Mouse (Mus musculus) mouse embryonic stem cell (cell line): ENCODE data around the gene Aldh1a1.
"Not testable (repeated sequence)": the region's sequence is repeated elsewhere in the genome, so short reads cannot be mapped to it uniquely, and the experiment has no call there.

Experiments used
- in situ Hi-C, 2 experiments: fragments of 300-500 bp; cut with MboI; formaldehyde crosslinking; loops; 1 replicate in 1 of 2; 3 replicates in 1 of 2; pipeline ENCODE4 v1.14.3; 2019 to 2020; ENCODE audit warnings: low sequenced_read_pairs in 2 of 2, low pct_unique_long_range_greater_than_20kb in 1 of 2, mixed read lengths in 1 of 2; ENCODE audit not compliant: unreplicated experiment in 1 of 2

The Aldh1a1 gene

DNA sequence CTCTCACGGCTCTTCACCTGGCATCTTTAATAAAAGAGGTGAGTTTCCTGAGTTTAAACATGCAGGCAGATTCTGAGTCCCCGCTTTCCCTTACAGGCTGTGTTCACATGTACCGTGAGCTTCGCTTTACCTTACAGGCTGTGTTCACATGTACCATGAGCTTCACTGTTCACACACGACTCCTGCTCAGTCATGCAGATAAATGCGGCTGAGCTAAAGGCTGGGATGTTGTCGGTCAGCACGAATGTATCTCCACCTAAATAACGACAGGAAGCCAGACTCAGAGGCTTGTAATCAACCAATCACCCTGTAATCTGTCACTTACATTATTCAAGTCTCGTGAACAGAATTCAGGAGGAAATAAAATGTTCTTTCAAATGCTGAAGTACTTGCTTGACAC, 130.9 kb downstream of the Aldh1a1 start:
- in situ Hi-C loops, result no loop called here

DNA sequence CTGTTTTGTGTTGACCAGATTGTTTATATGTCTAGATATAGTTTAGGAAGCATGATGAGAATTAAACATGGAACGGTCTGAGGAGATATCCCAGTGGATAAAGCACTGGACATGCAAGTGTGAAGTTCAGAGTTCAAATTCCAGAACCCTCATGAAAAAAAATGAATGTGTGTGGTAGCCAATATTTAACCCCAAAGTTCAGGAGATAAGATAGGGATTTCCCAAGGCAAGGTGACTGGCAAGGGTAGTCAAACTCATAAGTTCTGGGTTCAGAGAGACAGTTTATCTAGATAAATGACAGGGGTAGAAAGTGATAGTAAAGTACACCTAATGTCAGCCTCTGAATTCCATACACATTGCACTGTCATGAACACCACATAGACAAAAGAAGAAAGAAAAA, 138.5 kb downstream of the Aldh1a1 start:
- in situ Hi-C loops, result no loop called here

DNA sequence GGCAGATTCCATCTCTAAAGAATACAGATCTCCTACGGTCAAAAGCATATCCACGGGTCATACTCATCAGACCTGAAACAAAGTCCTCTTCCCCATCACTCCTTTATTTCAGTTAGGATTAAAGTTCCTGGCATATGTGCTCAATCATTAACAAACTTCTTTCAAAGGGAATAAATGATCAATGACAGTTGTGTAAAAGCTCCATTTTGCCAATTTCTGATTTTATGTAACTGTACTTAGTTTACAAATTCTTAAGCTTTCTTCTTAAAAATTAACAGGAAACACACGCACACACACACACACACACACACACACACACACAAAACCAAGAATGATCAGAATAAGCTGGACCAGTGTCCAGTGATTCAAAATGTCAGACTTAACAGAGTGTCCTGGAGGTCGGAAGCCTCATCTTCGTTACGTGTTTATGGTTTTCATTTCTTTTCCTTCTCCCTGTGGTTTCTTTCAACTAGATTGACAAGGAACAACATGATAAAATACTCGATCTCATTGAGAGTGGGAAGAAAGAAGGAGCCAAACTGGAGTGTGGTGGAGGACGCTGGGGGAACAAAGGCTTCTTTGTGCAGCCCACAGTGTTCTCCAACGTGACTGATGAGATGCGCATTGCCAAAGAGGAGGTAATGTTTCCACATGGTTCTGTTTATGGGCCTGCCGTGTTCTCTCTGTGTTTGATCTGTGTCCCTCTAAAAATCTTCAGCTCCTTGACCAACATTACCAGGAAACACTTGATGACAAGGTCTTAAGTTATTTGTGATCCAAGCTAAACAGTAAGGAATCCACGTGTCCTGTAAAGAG, 141.6 kb downstream of the Aldh1a1 start:
- in situ Hi-C loops, result no loop called here

DNA sequence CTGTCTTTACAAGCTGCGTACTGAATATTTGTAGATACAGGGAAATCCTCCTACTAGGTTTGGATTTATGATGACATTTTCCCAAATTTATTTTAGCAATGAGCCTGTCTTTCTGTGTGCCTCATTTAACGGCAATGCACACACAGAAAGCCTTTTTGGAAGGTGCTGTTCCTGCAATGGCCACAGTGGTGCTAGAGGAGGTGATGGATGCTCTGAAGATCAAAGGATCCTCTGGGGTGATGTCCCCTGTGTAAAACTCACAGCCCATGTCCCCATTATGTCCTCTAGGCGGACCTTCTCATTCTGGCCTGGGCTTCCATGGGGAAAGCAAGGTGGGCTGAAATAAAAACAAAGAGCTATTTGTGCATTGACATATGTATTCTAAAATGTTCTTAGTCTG, 151.8 kb downstream of the Aldh1a1 start:
- in situ Hi-C loops, result no loop called here

DNA sequence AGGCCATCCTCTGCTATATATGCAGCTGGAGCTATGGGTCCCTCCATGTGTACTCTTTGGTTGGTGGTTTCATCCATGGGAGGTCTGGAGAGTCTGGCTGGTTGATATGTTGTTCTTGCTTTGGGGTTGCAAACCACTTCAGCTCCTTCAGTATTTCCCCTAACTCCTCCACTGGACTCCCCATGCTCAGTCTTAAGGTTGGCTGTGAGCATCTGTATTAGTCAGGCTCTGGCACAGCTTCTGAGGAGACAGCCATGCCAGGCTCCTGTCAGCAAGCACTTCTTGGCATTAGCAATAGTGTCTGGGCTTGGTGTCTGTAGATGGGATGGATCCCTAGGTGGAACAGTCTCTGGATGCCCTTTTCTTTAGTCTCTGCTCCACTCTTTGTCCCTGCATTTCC, 155.0 kb downstream of the Aldh1a1 start:
- in situ Hi-C loops, result not testable (repeated sequence)

DNA sequence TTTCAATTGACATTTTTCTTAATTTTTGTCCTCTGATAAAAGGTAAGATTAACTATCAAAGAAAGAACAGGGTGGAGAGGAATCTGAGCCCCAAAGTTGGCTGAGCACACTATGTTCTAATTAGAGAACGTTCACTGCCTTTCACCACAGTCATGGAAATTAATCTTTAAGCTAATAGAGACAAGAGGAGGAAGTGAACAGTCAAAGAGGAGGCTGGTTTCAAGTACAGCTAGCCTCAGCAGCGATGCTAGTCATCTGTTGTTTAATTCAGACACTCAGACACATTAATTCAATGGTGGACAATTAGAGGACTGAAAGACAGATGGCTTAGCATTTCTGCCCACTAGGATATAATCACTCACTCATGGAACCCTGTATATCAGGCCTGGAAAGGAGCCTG, 157.5 kb downstream of the Aldh1a1 start:
- in situ Hi-C loops, result no loop called here

DNA sequence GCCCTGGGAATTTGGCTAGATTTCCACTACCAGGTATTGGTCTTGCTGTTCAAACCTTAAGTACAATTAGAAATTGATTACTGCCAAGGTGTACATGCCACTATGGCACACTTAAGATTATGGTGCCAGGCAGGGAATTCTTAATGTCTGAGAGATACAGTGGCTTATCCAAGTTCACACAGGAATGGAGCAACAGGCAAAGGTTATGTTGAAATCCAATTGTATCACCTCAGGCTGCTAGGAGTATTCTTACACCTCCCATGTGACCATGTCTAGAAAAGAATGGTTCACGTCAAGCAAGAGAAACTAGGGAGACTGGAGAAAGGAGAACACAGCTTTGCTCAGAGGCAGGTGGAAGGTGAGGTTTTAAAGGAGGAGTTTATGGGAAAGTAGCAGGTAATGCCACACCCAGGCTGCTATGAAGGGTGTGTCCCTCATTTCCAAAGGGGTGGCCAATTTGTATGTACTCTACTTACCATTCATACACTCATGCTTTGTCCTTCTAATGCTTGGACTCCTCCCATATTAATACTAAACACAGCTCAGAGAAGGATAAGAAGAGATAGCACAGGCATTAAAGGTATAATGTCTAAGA, 160.7 kb downstream of the Aldh1a1 start:
- in situ Hi-C loops, result no loop called here

DNA sequence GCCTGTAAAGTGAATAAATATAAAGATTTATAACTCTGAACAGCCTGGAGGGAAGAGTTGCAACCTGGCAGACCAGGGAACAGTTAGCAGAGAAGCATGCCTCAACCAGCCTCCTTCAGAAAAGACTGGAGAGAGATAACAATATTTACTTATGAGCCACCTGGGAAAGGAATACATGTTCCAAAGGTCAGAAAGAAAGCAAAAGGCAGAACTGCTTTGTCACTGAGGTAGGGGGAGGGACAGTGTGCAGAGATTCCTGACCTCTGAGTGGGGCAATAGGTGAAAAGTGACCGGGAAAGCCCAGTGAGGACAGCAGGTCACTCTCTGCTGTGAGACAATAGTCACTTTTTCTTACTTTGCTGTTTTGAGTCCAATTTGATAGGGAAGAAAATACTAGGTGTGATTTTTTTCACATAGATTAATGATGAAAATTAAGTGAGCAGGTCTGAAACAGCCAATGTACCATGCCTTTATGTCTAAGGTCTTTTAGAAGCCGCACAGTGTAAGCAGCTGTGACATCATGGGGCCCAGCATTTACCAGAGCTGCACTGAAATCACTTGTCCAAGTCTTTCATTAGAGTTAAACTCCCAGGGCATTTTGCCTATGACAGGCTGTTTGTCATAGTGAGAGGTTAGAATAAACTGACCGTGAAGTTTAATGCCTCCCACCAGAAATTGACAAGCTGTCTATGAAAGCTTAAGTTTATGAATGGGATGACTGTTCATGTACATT, 161.8 kb downstream of the Aldh1a1 start:
- in situ Hi-C loops, result no loop called here

DNA sequence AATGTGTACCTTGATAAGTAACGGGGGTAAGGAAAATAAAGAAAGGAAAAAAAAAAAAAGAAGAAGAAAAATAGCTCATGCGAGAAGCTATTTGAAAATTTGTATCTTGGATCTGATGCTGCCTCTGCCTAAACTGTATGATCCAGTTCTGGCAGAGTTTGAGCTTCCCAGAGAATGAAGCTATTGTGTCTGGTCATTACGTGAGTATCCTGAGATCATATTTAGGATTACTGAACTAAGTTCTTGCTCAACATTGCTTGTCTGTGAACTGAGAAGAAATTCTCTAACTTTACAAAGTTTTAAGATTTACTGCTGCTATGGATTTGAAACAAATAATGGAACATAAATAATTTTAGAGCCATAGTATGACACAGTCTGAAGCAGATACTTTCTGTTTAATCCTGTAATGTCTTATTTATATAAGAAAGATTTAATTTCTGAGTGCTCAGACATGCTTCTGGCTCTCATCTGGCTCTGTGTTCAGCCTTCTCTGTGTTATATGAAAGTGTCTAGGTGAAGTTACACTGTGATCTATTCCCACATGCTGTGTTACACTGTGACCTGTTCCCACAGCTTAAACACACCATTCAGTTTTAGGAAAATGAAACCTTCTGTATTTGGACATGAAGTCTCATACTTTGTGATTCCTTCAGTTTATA, 185.3 kb downstream of the Aldh1a1 start:
- in situ Hi-C loops, result no loop called here
